Mouse (Mus musculus) kidney, adult 2 months (tissue): ENCODE results near the gene Nt5c2. TPM values are rescaled to one million over a fixed set of nuclear protein-coding genes. Genes with fewer than 3 reads are reported as not detected.

Experiments
- DNase-seq: peaks from one replicate; pipeline ENCODE4 v3.0.0; 2021
- H3K27ac ChIP-seq: fragments of 200-500 bp; 2 replicates; pipeline ENCODE4 v1.5.1; 2012; ENCODE audit warnings: low read depth, low read length, control low read depth, inconsistent platforms; ENCODE audit not compliant: insufficient read depth
- H3K27me3 ChIP-seq: fragments of 200-500 bp; replicated peaks from 2 replicates; pipeline ENCODE4 v1.6.1; 2012; ENCODE audit warnings: mild to moderate bottlenecking, moderate library complexity, low read length, inconsistent platforms; ENCODE audit not compliant: control insufficient read depth, insufficient read depth
- H3K36me3 ChIP-seq: fragments of 200-500 bp; 2 replicates; pipeline ENCODE4 v1.6.1; 2012; ENCODE audit warnings: mild to moderate bottlenecking, moderate library complexity, low read length, inconsistent platforms; ENCODE audit not compliant: control insufficient read depth, insufficient read depth
- H3K4me1 ChIP-seq: fragments of 200-500 bp; 2 replicates; pipeline ENCODE4 v1.6.1; 2011; ENCODE audit warnings: low read length; ENCODE audit not compliant: control insufficient read depth, insufficient read depth
- H3K4me3 ChIP-seq: fragments of 200-500 bp; 2 replicates; pipeline ENCODE4 v1.5.1; 2011; ENCODE audit warnings: mild to moderate bottlenecking, low read depth, low read length, control low read depth; ENCODE audit not compliant: insufficient read depth
- CTCF ChIP-seq: fragments of 200-500 bp; conservative IDR thresholded peaks from 2 replicates; pipeline ENCODE4 v1.5.1; 2011; ENCODE audit warnings: low read depth, mild to moderate bottlenecking, control low read depth, low read length, moderate library complexity, mixed read lengths; ENCODE audit not compliant: insufficient read depth, insufficient read length
- POLR2A ChIP-seq: fragments of 200-500 bp; IDR thresholded peaks from one replicate; pipeline ENCODE4 v1.6.1; 2011; ENCODE audit warnings: low read depth, low read length, control low read depth
- WGBS: fragments of 180-500 bp; shearing (Covaris S2); methylation state at CpG from one replicate; pipeline ENCODE4 v1.1.7; 2018; 5-methylcytosine and 5-hydroxymethylcytosine counted together
- polyA plus RNA-seq: library from polyadenylated mRNA; depleted of rRNA; stranded (reverse); fragments of >200 nt; gene quantifications from 2 replicates; pipeline ENCODE4 v1.2.3, GENCODE M21; 2012

The Nt5c2 gene
- polyA plus RNA-seq, 1 experiment = 36.3 TPM

- Histone ChIP-seq H3K27me3 (no peaks in the 10 kb centered on the region), H3K27ac (no peak overlapping the region), H3K36me3 (no peaks in the 10 kb centered on the region), H3K4me3 (no peak overlapping the region), H3K4me1 (no peaks in the 10 kb centered on the region)
- WGBS = 59% methylated on average over 6 of the region's 6 CpGs
- TF ChIP-seq CTCF (no peak), POLR2A (no peak)
- DNase-seq = no peak
These were observed 150.1 kb downstream of the Nt5c2 start for GRCm38 (mm10) chr19:46864731-46865331.

- H3K36me3 ChIP-seq = no peaks in the 10 kb centered on the region
- no peaks in the 10 kb centered on the region for H3K4me1 ChIP-seq
- no peak for DNase-seq
These were observed 150.9 kb downstream of the Nt5c2 start for GRCm38 (mm10) chr19:46864079-46864478.

GRCm38 (mm10) chr19:46863236-46863927 is 151.6 kb downstream of the Nt5c2 start:
- no peak for DNase-seq
- Histone ChIP-seq H3K4me3 (no peak overlapping the region), H3K27ac (no peak overlapping the region), H3K4me1 (no peaks in the 10 kb centered on the region), H3K36me3 (no peaks in the 10 kb centered on the region), H3K27me3 (no peaks in the 10 kb centered on the region)
- no peak for TF ChIP-seq POLR2A
- TF ChIP-seq CTCF = no peak
- WGBS = 88% methylated on average over 17 of the region's 17 CpGs

More at GRCm38 (mm10) chr19:46864079-46864478, 150.9 kb downstream of the Nt5c2 start:
- Histone ChIP-seq H3K27me3 (no peaks in the 10 kb centered on the region), H3K27ac (no peak overlapping the region), H3K4me3 (no peak overlapping the region)
- no peak for TF ChIP-seq CTCF
- TF ChIP-seq POLR2A = no peak
- WGBS = 73% methylated on average over 6 of the region's 6 CpGs

GRCm38 (mm10) chr19:46862556-46862955 is 152.4 kb downstream of the Nt5c2 start:
- Histone ChIP-seq H3K27ac (no peak overlapping the region), H3K36me3 (no peaks in the 10 kb centered on the region), H3K27me3 (no peaks in the 10 kb centered on the region), H3K4me1 (peaks cover under 1% of the 10 kb centered on the region; the same call in 1 of the 2 replicates), H3K4me3 (no peak overlapping the region)
- no peak for TF ChIP-seq CTCF
- no peak for TF ChIP-seq POLR2A
- 49% methylated on average over 3 of the region's 3 CpGs for WGBS
- DNase-seq = no peak

- no peak for DNase-seq
- 88% methylated on average over 7 of the region's 7 CpGs for WGBS
- TF ChIP-seq CTCF (no peak), POLR2A (no peak)
- H3K4me3 ChIP-seq = no peak overlapping the region
- peaks cover 6% of the 10 kb centered on the region; the same call in 1 of the 2 replicates for H3K4me1 ChIP-seq
- no peak overlapping the region for H3K27ac ChIP-seq
- no peaks in the 10 kb centered on the region for H3K36me3 ChIP-seq
- H3K27me3 ChIP-seq = no peaks in the 10 kb centered on the region
These were observed 156.8 kb downstream of the Nt5c2 start for GRCm38 (mm10) chr19:46858200-46858599.

- Histone ChIP-seq H3K27ac (peak overlapping the region; percentile 6; the same call in 1 of the 2 replicates), H3K4me3 (no peak overlapping the region)
- DNase-seq = peak; percentile 58
These were observed 157.5 kb downstream of the Nt5c2 start for GRCm38 (mm10) chr19:46857277-46857989.

More at GRCm38 (mm10) chr19:46857277-46857989, 157.5 kb downstream of the Nt5c2 start:
- 55% methylated on average over 9 of the region's 9 CpGs for WGBS
- TF ChIP-seq POLR2A (no peak), CTCF (peak; percentile 66)
- H3K27me3 ChIP-seq = no peaks in the 10 kb centered on the region
- H3K36me3 ChIP-seq = no peaks in the 10 kb centered on the region
- peaks cover 6% of the 10 kb centered on the region; the same call in 1 of the 2 replicates for H3K4me1 ChIP-seq
